Mouse (Mus musculus) embryonic fibroblast, embryonic 13.5 days (primary cell): ENCODE data around the gene Selenoi.

ENCODE experiments used
- CTCF ChIP-seq: IDR thresholded peaks from 2 replicates; pipeline ENCODE4 v1.5.1; 2011; ENCODE audit warnings: mild to moderate bottlenecking, control low read depth, low read length, moderate library complexity, borderline replicate concordance; ENCODE audit not compliant: insufficient read depth
- POLR2A ChIP-seq: IDR thresholded peaks from 2 replicates; pipeline ENCODE4 v1.6.1; 2011; ENCODE audit warnings: low read depth, mild to moderate bottlenecking, control low read depth, low read length, moderate library complexity

DNA sequence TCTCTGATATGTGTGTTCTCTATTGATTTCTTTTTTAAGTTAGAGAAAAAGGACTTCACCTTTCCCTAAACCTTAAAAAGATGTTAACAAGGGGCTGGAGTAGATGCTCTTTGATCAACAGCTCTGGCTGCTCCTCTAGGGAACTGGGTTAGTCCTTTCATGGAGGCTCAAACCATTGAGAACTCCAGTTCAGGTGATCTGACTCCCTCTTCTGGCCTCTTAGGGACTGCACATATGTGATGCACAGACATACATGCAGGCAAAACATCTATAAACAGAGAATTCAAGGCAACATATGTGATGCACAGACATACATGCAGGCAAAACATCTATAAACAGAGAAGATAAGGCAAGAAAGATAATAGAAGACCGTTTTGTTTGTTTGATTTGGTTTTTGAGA lies 39.9 kb upstream of the Selenoi start:
- no peak for TF ChIP-seq CTCF
- no peak for TF ChIP-seq POLR2A
